Mouse (Mus musculus) erythroblast, adult 5-6 weeks (primary cell): ENCODE results near the gene Tspan9. TPM values are rescaled to one million over a fixed set of nuclear protein-coding genes. Genes with fewer than 3 reads are reported as not detected.

Experiments used
- ATAC-seq: replicated peaks from 2 replicates; pipeline ENCODE4 v1.8.0; 2016; ENCODE audit warnings: moderate number of reproducible peaks, mild to moderate bottlenecking, moderate TSS enrichment, inconsistent platforms; ENCODE audit not compliant: poor library complexity, low FRiP score, severe bottlenecking
- total RNA-seq, 2 experiments: library from RNA; stranded (forward) in 1 of 2; stranded (reverse) in 1 of 2; fragments of 150-400 nt in 1 of 2; fragments of 200-764, 138-1000 nt in 1 of 2; gene quantifications; 2 replicates each; pipeline versions ENCODE4 v1.2.3 to v1.2.4; 2015 to 2017; ENCODE audit warnings: low replicate concordance in 2 of 2

Gene Tspan9
- total RNA-seq, 2 experiments from 2014 or later = 0.26 TPM; not detected in 1

- ATAC-seq = no peak
Measured at GRCm38 (mm10) chr6:128108324-128109035, 34.9 kb downstream of the Tspan9 start.

- no peak for ATAC-seq
Measured at GRCm38 (mm10) chr6:128107698-128108097, 35.7 kb downstream of the Tspan9 start.

GRCm38 (mm10) chr6:128106154-128106553, 37.2 kb downstream of the Tspan9 start:
- ATAC-seq = no peak

GRCm38 (mm10) chr6:128104712-128105324, 38.6 kb downstream of the Tspan9 start:
- no peak for ATAC-seq

- ATAC-seq = no peak
Measured at GRCm38 (mm10) chr6:128103874-128104273, 39.5 kb downstream of the Tspan9 start.

GRCm38 (mm10) chr6:128102296-128102999, 40.9 kb downstream of the Tspan9 start:
- ATAC-seq = no peak

GRCm38 (mm10) chr6:128099871-128100270, 43.5 kb downstream of the Tspan9 start:
- ATAC-seq = no peak

- ATAC-seq = no peak
Measured at GRCm38 (mm10) chr6:128099190-128099589, 44.2 kb downstream of the Tspan9 start.

- no peak for ATAC-seq
Measured at GRCm38 (mm10) chr6:128096521-128096920, 46.9 kb downstream of the Tspan9 start.

- no peak for ATAC-seq
Measured at GRCm38 (mm10) chr6:128095906-128096305, 47.5 kb downstream of the Tspan9 start.

GRCm38 (mm10) chr6:128095131-128095530, 48.3 kb downstream of the Tspan9 start:
- ATAC-seq = no peak

GRCm38 (mm10) chr6:128093856-128094628, 49.4 kb downstream of the Tspan9 start:
- no peak for ATAC-seq

- no peak for ATAC-seq
Measured at GRCm38 (mm10) chr6:128092621-128093020, 50.8 kb downstream of the Tspan9 start.

- ATAC-seq = peak; percentile 45; the same call in 1 of the 2 replicates
Measured at GRCm38 (mm10) chr6:128091833-128092166, 51.6 kb downstream of the Tspan9 start.

GRCm38 (mm10) chr6:128090985-128091832, 52.2 kb downstream of the Tspan9 start:
- peak; percentile 44 for ATAC-seq

GRCm38 (mm10) chr6:128089770-128090702, 53.4 kb downstream of the Tspan9 start:
- no peak for ATAC-seq

GRCm38 (mm10) chr6:128088746-128089523, 54.5 kb downstream of the Tspan9 start:
- no peak for ATAC-seq
